Mouse (Mus musculus): ENCODE measurements around the gene Rdh13. TPM values are rescaled to one million over a fixed set of nuclear protein-coding genes. Genes with fewer than 3 reads are reported as not detected.

The Rdh13 gene
- polyA plus RNA-seq, 1 experiment, result 21.0 TPM

DNA sequence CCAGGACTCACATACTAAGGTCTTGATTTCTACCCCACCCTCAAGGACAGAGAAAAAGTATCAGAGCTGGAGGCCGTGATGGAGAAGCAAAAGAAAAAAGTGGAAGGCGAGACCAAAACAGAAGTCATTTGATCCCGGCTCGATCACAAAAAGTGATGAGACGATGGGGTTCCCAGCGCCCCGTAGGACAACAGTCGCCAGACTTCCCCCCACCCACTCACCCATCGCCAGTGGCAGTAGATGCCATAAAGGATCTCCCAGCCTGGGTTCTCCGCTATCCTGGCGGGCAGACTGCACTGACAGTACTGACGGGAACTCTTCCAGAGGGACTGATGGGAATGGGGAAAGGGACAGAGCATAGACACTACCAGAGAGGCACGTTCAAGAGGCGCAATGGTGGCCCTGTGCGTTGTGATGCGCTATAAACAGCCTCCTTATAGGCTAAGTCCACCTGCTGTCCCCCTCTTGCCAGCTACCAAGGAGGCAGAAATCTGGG is 33.4 kb upstream of the Rdh13 start:
- no peak for DNase-seq
- H3K27me3 ChIP-seq (replicated peaks; ENCODE audit: control insufficient read depth, insufficient read depth, low read length), result no peaks in the 10 kb centered on the region
- H3K4me1 ChIP-seq (ENCODE audit: control insufficient read depth, insufficient read depth, low read length), result no peaks in the 10 kb centered on the region
- H3K4me3 ChIP-seq (ENCODE audit: insufficient read depth, low read depth, low read length), result peak overlapping the region; percentile 72
- TF ChIP-seq POLR2A (IDR thresholded peaks at IDR 0.05; ENCODE audit: low read depth, low read length) (no peak), CTCF (conservative IDR thresholded peaks at IDR 0.05; ENCODE audit: insufficient read depth, insufficient read length, low read depth, low read length) (no peak)
- WGBS, result 9% methylated on average over 16 of the region's 16 CpGs
- H3K36me3 ChIP-seq (ENCODE audit: control insufficient read depth, insufficient read depth, low read length), result no peaks in the 10 kb centered on the region
- peak overlapping the region; percentile 80 for H3K27ac ChIP-seq (ENCODE audit: insufficient read depth, low read depth, low read length)

DNA sequence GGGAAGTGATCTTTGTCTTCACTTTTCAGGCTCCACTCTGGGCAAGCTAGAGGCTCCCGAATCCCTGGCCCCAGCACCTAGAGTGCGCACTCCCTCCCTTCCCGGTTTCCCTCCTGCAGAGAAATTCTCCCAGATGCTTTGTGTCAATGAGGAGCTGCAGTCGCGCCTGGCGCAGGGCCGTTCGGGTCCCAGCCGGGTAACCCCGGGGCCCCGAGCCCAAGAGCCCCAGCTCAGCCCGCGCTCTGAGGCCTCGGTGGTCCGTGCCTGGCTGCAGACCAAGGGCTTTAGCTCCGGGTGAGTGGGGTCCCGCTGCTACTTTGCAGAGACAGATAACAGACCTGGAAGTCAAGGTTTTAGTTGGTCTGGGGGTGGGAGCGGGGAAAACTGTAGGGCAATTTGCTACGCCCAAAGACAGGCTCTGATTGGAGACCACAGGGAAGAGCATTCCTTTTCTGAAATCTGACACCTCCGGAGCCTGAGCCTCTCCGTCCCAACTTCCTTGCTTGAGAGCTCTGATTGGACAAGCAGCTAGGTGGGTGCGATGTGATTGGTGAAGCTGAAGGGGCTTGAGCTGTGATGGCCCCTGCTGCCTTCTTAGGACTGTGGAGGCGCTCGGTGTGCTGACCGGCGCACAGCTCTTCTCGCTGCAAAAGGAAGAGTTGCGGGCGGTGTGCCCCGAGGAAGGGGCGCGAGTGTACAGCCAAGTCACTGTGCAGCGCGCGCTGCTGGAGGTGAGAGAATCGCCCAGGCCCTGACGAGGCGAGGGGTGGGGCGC is 32.8 kb upstream of the Rdh13 start:
- H3K27ac ChIP-seq (ENCODE audit: insufficient read depth, low read depth, low read length), result peak overlapping the region; percentile 80
- no peaks in the 10 kb centered on the region for H3K36me3 ChIP-seq (ENCODE audit: control insufficient read depth, insufficient read depth, low read length)
- no peaks in the 10 kb centered on the region for H3K4me1 ChIP-seq (ENCODE audit: control insufficient read depth, insufficient read depth, low read length)
- peak overlapping the region; percentile 72 for H3K4me3 ChIP-seq (ENCODE audit: insufficient read depth, low read depth, low read length)
- H3K27me3 ChIP-seq (replicated peaks; ENCODE audit: control insufficient read depth, insufficient read depth, low read length), result no peaks in the 10 kb centered on the region
- 4% methylated on average over 39 of the region's 39 CpGs for WGBS
- DNase-seq, result peak; percentile 91
- TF ChIP-seq CTCF (conservative IDR thresholded peaks at IDR 0.05; ENCODE audit: insufficient read depth, insufficient read length, low read depth, low read length) (no peak), POLR2A (IDR thresholded peaks at IDR 0.05; ENCODE audit: low read depth, low read length) (peak; percentile 81)

DNA sequence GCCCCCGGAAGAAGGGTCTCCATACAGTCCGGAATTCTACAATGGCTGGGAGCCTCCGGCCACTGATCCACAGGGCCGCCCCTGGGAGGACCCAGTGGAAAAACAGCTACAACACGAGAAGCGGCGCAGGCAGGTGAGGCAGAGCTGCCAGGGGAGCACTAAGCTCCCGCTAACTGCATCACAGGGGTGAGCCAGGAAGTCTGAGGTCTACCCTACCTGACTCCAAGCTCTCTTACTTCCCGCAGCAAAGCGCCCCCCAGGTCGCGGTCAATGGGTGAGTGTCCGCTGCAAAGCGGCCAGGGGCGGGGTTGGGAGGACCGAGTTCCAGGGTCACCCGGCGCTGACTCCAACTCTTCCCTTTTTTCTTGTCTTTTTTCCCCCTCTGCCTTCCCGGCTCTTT is 28.5 kb upstream of the Rdh13 start:
- WGBS, result 28% methylated on average over 19 of the region's 19 CpGs
- DNase-seq, result no peak
- no peak for TF ChIP-seq POLR2A (IDR thresholded peaks at IDR 0.05; ENCODE audit: low read depth, low read length)
- TF ChIP-seq CTCF (conservative IDR thresholded peaks at IDR 0.05; ENCODE audit: insufficient read depth, insufficient read length, low read depth, low read length), result no peak
- no peaks in the 10 kb centered on the region for H3K36me3 ChIP-seq (ENCODE audit: control insufficient read depth, insufficient read depth, low read length)
- no peak overlapping the region for H3K4me3 ChIP-seq (ENCODE audit: insufficient read depth, low read depth, low read length)
- no peaks in the 10 kb centered on the region for H3K27me3 ChIP-seq (replicated peaks; ENCODE audit: control insufficient read depth, insufficient read depth, low read length)
- no peak overlapping the region for H3K27ac ChIP-seq (ENCODE audit: insufficient read depth, low read depth, low read length)
- 0 out of 2 replicates have a peak, but pooled peaks cover 3% of the 10 kb centered on the region for H3K4me1 ChIP-seq (ENCODE audit: control insufficient read depth, insufficient read depth, low read length)

DNA sequence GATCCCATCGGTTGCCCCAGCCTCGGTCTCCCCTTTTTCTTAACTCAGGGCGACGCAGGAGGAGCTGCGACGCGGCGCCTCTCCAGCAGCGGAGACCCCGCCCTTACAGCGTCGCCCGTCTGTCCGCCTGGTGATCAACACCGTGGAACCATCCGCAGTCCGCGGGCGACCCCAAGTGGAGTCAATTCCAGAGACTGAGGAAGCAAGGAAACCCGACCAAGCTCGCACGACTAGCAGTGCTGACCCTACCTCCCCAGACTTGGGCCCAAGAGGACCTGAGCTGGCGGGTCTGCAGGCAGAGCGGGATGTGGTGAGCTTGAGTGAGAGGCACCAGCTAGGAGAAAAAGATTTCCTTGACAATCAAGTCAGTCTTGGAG is 25.7 kb upstream of the Rdh13 start:
- 5% methylated on average over 24 of the region's 24 CpGs for WGBS
- DNase-seq, result peak; percentile 87
- Histone ChIP-seq H3K27ac (ENCODE audit: insufficient read depth, low read depth, low read length) (no peak overlapping the region), H3K36me3 (ENCODE audit: control insufficient read depth, insufficient read depth, low read length) (no peaks in the 10 kb centered on the region), H3K4me1 (ENCODE audit: control insufficient read depth, insufficient read depth, low read length) (0 out of 2 replicates have a peak, but pooled peaks cover 3% of the 10 kb centered on the region), H3K4me3 (ENCODE audit: insufficient read depth, low read depth, low read length) (peak overlapping the region; percentile 44), H3K27me3 (replicated peaks; ENCODE audit: control insufficient read depth, insufficient read depth, low read length) (no peaks in the 10 kb centered on the region)
- peak; percentile 72 for TF ChIP-seq CTCF (conservative IDR thresholded peaks at IDR 0.05; ENCODE audit: insufficient read depth, insufficient read length, low read depth, low read length)
- no peak for TF ChIP-seq POLR2A (IDR thresholded peaks at IDR 0.05; ENCODE audit: low read depth, low read length)

DNA sequence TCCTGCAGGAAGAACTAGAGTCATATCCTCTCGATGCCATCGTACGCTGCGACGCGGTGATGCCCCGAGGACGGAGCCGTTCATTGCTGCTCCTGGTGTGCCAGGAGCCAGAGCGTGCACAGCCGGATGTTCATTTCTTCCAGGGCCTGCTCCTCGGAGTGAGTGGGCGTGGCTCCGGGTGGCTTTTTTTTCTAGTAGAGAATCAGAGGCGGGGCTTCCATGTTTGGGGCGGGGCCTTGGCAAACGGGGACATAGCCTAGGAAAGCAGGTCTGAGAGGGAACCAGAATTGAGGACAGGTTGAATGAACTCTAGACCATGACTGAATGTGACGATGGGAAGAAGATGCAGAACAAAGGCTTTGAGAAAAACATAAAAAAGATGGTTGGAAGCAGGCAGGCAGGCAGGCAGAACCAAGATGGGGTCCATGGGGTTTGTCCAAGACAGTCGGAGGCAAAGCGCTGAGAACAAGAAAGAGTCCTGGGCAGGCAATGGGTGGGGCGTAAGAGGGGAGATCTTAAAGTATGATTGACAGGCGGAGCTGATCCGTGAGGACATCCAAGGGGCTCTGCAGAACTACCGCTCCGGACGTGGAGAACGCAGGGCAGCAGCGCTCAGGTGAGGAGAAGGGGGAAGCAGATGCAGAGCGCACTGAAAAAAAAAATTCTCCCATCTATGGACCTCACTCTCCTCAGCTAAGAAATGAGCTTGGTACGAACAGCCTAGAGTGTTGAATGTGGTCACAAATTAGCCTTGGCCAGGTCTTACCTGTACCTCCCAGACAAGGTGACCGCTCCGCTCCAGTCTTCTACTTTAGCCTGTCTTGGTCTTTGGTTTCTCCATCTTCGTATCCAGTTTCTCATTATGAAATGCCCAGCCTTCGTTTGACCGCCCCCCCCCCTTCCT is 25.1 kb upstream of the Rdh13 start:
- Histone ChIP-seq H3K4me1 (ENCODE audit: control insufficient read depth, insufficient read depth, low read length) (0 out of 2 replicates have a peak, but pooled peaks cover 3% of the 10 kb centered on the region), H3K27ac (ENCODE audit: insufficient read depth, low read depth, low read length) (no peak overlapping the region), H3K4me3 (ENCODE audit: insufficient read depth, low read depth, low read length) (peak overlapping the region; percentile 44), H3K36me3 (ENCODE audit: control insufficient read depth, insufficient read depth, low read length) (no peaks in the 10 kb centered on the region), H3K27me3 (replicated peaks; ENCODE audit: control insufficient read depth, insufficient read depth, low read length) (no peaks in the 10 kb centered on the region)
- WGBS, result 5% methylated on average over 35 of the region's 35 CpGs
- DNase-seq, result peak; percentile 85
- TF ChIP-seq POLR2A (IDR thresholded peaks at IDR 0.05; ENCODE audit: low read depth, low read length), result no peak
- TF ChIP-seq CTCF (conservative IDR thresholded peaks at IDR 0.05; ENCODE audit: insufficient read depth, insufficient read length, low read depth, low read length), result no peak

DNA sequence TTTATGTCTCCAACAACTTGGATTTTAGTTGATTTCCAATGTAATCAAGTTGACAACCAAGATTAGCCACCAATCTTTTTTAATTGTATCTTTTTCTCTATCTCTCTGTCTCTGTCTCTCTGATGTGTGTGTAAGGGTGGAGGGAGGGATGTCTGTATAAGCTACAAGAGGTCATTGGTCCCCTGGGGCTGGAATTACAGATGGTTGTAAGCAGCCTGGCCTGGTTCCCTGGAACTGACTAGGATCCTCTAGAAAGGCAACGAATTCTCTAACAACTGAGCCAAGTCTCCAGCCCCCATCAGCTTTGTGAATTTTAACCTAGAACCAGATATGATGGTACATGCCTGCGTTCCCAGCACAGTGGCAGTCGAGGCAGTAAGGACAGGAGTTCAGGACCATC is 22.4 kb upstream of the Rdh13 start:
- Histone ChIP-seq H3K36me3 (ENCODE audit: control insufficient read depth, insufficient read depth, low read length) (no peaks in the 10 kb centered on the region), H3K27me3 (replicated peaks; ENCODE audit: control insufficient read depth, insufficient read depth, low read length) (no peaks in the 10 kb centered on the region), H3K4me1 (ENCODE audit: control insufficient read depth, insufficient read depth, low read length) (peaks cover 6% of the 10 kb centered on the region; the same call in 1 of the 2 replicates), H3K4me3 (ENCODE audit: insufficient read depth, low read depth, low read length) (no peak overlapping the region), H3K27ac (ENCODE audit: insufficient read depth, low read depth, low read length) (no peak overlapping the region)
- WGBS, result 74% methylated on average over 3 of the region's 3 CpGs
- DNase-seq, result no peak
- TF ChIP-seq CTCF (conservative IDR thresholded peaks at IDR 0.05; ENCODE audit: insufficient read depth, insufficient read length, low read depth, low read length) (no peak), POLR2A (IDR thresholded peaks at IDR 0.05; ENCODE audit: low read depth, low read length) (no peak)

Measured in kidney, adult 2 months (tissue).